Mouse (Mus musculus) hindlimb bud, embryonic 11.5 days (tissue): ENCODE results near the gene Sptb.

Source experiments
- DNase-seq: peaks from one replicate; pipeline ENCODE4 v3.0.0-alpha.2; 2012; ENCODE audit warnings: low read depth, low spot score; ENCODE audit errors: extremely low spot score

Sptb gene

GRCm38 (mm10) chr12:76577858-76578257 lies 132.5 kb downstream of the Sptb start:
- no peak for DNase-seq

GRCm38 (mm10) chr12:76576806-76577205 lies 133.5 kb downstream of the Sptb start:
- no peak for DNase-seq

- DNase-seq = no peak
These were observed 134.3 kb downstream of the Sptb start for GRCm38 (mm10) chr12:76576061-76576460.

- DNase-seq = no peak
These were observed 135.5 kb downstream of the Sptb start for GRCm38 (mm10) chr12:76574815-76575214.

GRCm38 (mm10) chr12:76573381-76573780 lies 137.0 kb downstream of the Sptb start:
- DNase-seq = no peak

- no peak for DNase-seq
These were observed 137.8 kb downstream of the Sptb start for GRCm38 (mm10) chr12:76572261-76573251.

GRCm38 (mm10) chr12:76571266-76571665 lies 139.1 kb downstream of the Sptb start:
- no peak for DNase-seq

- no peak for DNase-seq
These were observed 140.0 kb downstream of the Sptb start for GRCm38 (mm10) chr12:76570221-76570940.

- no peak for DNase-seq
These were observed 144.1 kb downstream of the Sptb start for GRCm38 (mm10) chr12:76566284-76566683.

GRCm38 (mm10) chr12:76562196-76562595 lies 148.2 kb downstream of the Sptb start:
- no peak for DNase-seq

- no peak for DNase-seq
These were observed 152.1 kb downstream of the Sptb start for GRCm38 (mm10) chr12:76558206-76558605.

GRCm38 (mm10) chr12:76556745-76557389 lies 153.5 kb downstream of the Sptb start:
- DNase-seq = no peak

GRCm38 (mm10) chr12:76556187-76556586 lies 154.2 kb downstream of the Sptb start:
- DNase-seq = no peak

GRCm38 (mm10) chr12:76554871-76555386 lies 155.4 kb downstream of the Sptb start:
- no peak for DNase-seq

GRCm38 (mm10) chr12:76554392-76554791 lies 156.0 kb downstream of the Sptb start:
- no peak for DNase-seq

GRCm38 (mm10) chr12:76553917-76554316 lies 156.4 kb downstream of the Sptb start:
- no peak for DNase-seq

GRCm38 (mm10) chr12:76552958-76553357 lies 157.4 kb downstream of the Sptb start:
- no peak for DNase-seq

- DNase-seq = no peak
These were observed 158.0 kb downstream of the Sptb start for GRCm38 (mm10) chr12:76552321-76552720.

GRCm38 (mm10) chr12:76549203-76549602 lies 161.1 kb downstream of the Sptb start:
- DNase-seq = no peak

- DNase-seq = no peak
These were observed 162.3 kb downstream of the Sptb start for GRCm38 (mm10) chr12:76548082-76548423.

GRCm38 (mm10) chr12:76547409-76548081 lies 162.8 kb downstream of the Sptb start:
- no peak for DNase-seq
